Mouse (Mus musculus) left cerebral cortex, postnatal 4 days (tissue): ENCODE data around the gene Tbxas1. TPM values are rescaled to one million over a fixed set of nuclear protein-coding genes. Genes with fewer than 3 reads are reported as not detected.

Experiments used
- DNase-seq: peaks from one replicate; pipeline ENCODE4 v3.0.0-alpha.2; 2022
- intact Hi-C: fragments of 180-260 bp; cut with DNase I; formaldehyde crosslinking; loops from one replicate; pipeline ENCODE4 v1.15.1; 2025
- total RNA-seq, 2 experiments: library from RNA; stranded (reverse); gene quantifications; 2 replicates each; pipeline ENCODE4 v1.2.3; 2021

Tbxas1 gene
- total RNA-seq, 2 experiments from 2014 or later, result 1.3 to 1.4 TPM

- intact Hi-C loops, result no loop called here
- DNase-seq, result no peak
Measured at GRCm38 (mm10) chr6:38982656-38983055, 107.5 kb downstream of the Tbxas1 start.

GRCm38 (mm10) chr6:38983060-38983459, 107.9 kb downstream of the Tbxas1 start:
- DNase-seq, result no peak
- intact Hi-C loops, result no loop called here

- intact Hi-C loops, result no loop called here
Measured at GRCm38 (mm10) chr6:38984626-38985025, 109.4 kb downstream of the Tbxas1 start.

GRCm38 (mm10) chr6:38986641-38987040, 111.4 kb downstream of the Tbxas1 start:
- no peak for DNase-seq
- intact Hi-C loops, result no loop called here

More at GRCm38 (mm10) chr6:38984626-38985025, 109.4 kb downstream of the Tbxas1 start:
- DNase-seq, result no peak

GRCm38 (mm10) chr6:38992016-38992415, 116.8 kb downstream of the Tbxas1 start:
- no peak for DNase-seq
- intact Hi-C loops, result no loop called here

- intact Hi-C loops, result no loop called here
Measured at GRCm38 (mm10) chr6:38995774-38996173, 120.6 kb downstream of the Tbxas1 start.

GRCm38 (mm10) chr6:38997838-38998237, 122.6 kb downstream of the Tbxas1 start:
- no peak for DNase-seq
- intact Hi-C loops, result no loop called here

More at GRCm38 (mm10) chr6:38995774-38996173, 120.6 kb downstream of the Tbxas1 start:
- DNase-seq, result no peak

GRCm38 (mm10) chr6:39003126-39003525, 127.9 kb downstream of the Tbxas1 start:
- intact Hi-C loops, result no loop called here
- no peak for DNase-seq

GRCm38 (mm10) chr6:39004003-39004473, 128.8 kb downstream of the Tbxas1 start:
- intact Hi-C loops, result no loop called here
- no peak for DNase-seq

GRCm38 (mm10) chr6:39005267-39005944, 130.2 kb downstream of the Tbxas1 start:
- DNase-seq, result no peak
- intact Hi-C loops, result no loop called here

- intact Hi-C loops, result no loop called here
- DNase-seq, result no peak
Measured at GRCm38 (mm10) chr6:39005945-39006572, 130.9 kb downstream of the Tbxas1 start.

GRCm38 (mm10) chr6:39007223-39007622, 132.0 kb downstream of the Tbxas1 start:
- intact Hi-C loops, result no loop called here
- DNase-seq, result no peak

GRCm38 (mm10) chr6:39008116-39008515, 132.9 kb downstream of the Tbxas1 start:
- intact Hi-C loops, result no loop called here
- DNase-seq, result no peak

GRCm38 (mm10) chr6:39013034-39013832, 138.0 kb downstream of the Tbxas1 start:
- intact Hi-C loops, result no loop called here
- no peak for DNase-seq

- DNase-seq, result no peak
- intact Hi-C loops, result no loop called here
Measured at GRCm38 (mm10) chr6:39017942-39018341, 142.7 kb downstream of the Tbxas1 start.

GRCm38 (mm10) chr6:39018805-39019204, 143.6 kb downstream of the Tbxas1 start:
- intact Hi-C loops, result no loop called here
- DNase-seq, result peak; percentile 16

GRCm38 (mm10) chr6:39019219-39019618, 144.0 kb downstream of the Tbxas1 start:
- DNase-seq, result no peak
- intact Hi-C loops, result no loop called here

- DNase-seq, result no peak
- intact Hi-C loops, result no loop called here
Measured at GRCm38 (mm10) chr6:39021909-39022308, 146.7 kb downstream of the Tbxas1 start.

GRCm38 (mm10) chr6:39022461-39023181, 147.4 kb downstream of the Tbxas1 start:
- intact Hi-C loops, result no loop called here
- DNase-seq, result no peak

- DNase-seq, result no peak
- intact Hi-C loops, result no loop called here
Measured at GRCm38 (mm10) chr6:39024631-39025030, 149.4 kb downstream of the Tbxas1 start.

- no peak for DNase-seq
- intact Hi-C loops, result no loop called here
Measured at GRCm38 (mm10) chr6:39025038-39025437, 149.8 kb downstream of the Tbxas1 start.
